Mouse (Mus musculus) stomach, embryonic 15.5 days (tissue): ENCODE measurements at regions not wholly inside any gene's neighbourhood (a gene's known extent, or its start where the extent isn't known, plus 50 kb on each side); places are given as distances from the start of the nearest gene placed in this dataset.
A peak's percentile ranks its signal among the peaks of the same experiment; 100 is the strongest.

Source experiments
- ATAC-seq: fragments of 200-750 bp; cut with Nextera tagmentation; 2 replicates; pipeline ENCODE4 v1.8.0; 2017; ENCODE audit warnings: low read depth, moderate number of reproducible peaks, moderate TSS enrichment; ENCODE audit not compliant: insufficient read depth, low FRiP score
- H3K27ac ChIP-seq: fragments of 300-500 bp; sonication (generic); 2 replicates; pipeline ENCODE4 v1.5.1; 2015; ENCODE audit warnings: mild to moderate bottlenecking, inconsistent platforms
- H3K27me3 ChIP-seq: fragments of 300-500 bp; sonication (generic); replicated peaks from 2 replicates; pipeline ENCODE4 v1.6.1; 2015; ENCODE audit warnings: inconsistent platforms
- H3K36me3 ChIP-seq: fragments of 300-500 bp; sonication (generic); 2 replicates; pipeline ENCODE4 v1.6.1; 2015; ENCODE audit warnings: inconsistent platforms
- H3K4me1 ChIP-seq: fragments of 300-500 bp; sonication (generic); 2 replicates; pipeline ENCODE4 v1.6.1; 2015; ENCODE audit warnings: inconsistent platforms
- H3K4me2 ChIP-seq: fragments of 300-500 bp; sonication (generic); 2 replicates; pipeline ENCODE4 v1.6.1; 2015; ENCODE audit warnings: mild to moderate bottlenecking, inconsistent platforms
- H3K4me3 ChIP-seq: fragments of 300-500 bp; sonication (generic); replicated peaks from 2 replicates; pipeline ENCODE4 v1.5.1; 2015; ENCODE audit warnings: inconsistent platforms
- H3K9ac ChIP-seq: fragments of 300-500 bp; sonication (generic); 2 replicates; pipeline ENCODE4 v1.6.1; 2015; ENCODE audit warnings: inconsistent platforms
- H3K9me3 ChIP-seq: fragments of 300-500 bp; sonication (generic); 2 replicates; pipeline ENCODE4 v1.6.1; 2016; ENCODE audit warnings: inconsistent platforms
- WGBS: fragments of 180-500 bp; shearing (Covaris S2); methylation state at CpG from one replicate; pipeline ENCODE4 v1.1.7; 2015; 5-methylcytosine and 5-hydroxymethylcytosine counted together

DNA sequence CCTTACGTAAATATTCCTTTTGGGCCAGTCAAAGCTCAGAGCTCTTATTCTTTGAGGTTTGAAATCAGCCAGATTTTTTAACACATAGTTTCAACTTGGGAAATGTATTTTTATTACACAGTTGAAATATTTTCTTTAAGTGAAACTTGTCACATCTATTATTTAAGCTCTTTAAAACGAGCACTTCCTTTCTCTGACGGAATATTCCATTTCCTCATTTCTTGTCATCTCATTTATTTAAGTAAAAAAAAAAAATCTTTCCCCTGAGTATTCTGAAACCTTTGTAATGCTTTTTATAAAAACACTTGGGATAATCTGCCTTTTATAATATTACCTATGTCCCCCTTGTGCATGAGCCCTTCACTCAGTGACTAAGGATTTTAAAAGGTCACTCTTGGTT is 81.8 kb upstream of the Pde3a start:
- H3K36me3 ChIP-seq, result no peaks in the 10 kb centered on the region
- H3K4me2 ChIP-seq, result no peak overlapping the region
- 30% methylated on average over 3 of the region's 3 CpGs for WGBS
- no peaks in the 10 kb centered on the region for H3K9me3 ChIP-seq
- H3K4me1 ChIP-seq, result 0 out of 2 replicates have a peak, but pooled peaks cover 4% of the 10 kb centered on the region
- H3K4me3 ChIP-seq, result no peak overlapping the region
- H3K9ac ChIP-seq, result no peak overlapping the region
- no peak overlapping the region for H3K27ac ChIP-seq
- H3K27me3 ChIP-seq, result no peaks in the 10 kb centered on the region
- no peak for ATAC-seq

DNA sequence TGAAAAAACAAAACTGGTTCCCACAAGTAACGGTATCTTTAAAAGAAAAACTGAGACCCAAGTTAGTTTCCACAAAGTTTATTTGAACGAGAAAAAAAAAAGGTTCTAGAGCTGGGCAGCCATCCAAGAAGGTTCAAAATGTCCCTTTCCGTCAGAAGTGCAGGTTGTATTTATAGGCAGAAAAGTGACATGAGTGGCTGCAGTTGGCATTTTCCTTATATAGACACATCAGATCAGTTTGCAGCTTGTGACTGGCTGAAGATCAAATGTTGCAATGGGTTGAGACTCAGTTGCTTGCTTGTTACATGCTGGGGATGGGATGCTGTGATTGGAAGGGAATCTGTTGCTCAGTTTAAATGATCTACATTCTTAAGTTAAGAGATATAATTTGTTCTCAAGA is 80.7 kb upstream of the Pde3a start:
- H3K36me3 ChIP-seq, result no peaks in the 10 kb centered on the region
- H3K9ac ChIP-seq, result no peak overlapping the region
- WGBS, result 22% methylated on average over 3 of the region's 3 CpGs
- H3K4me2 ChIP-seq, result no peak overlapping the region
- H3K4me3 ChIP-seq, result no peak overlapping the region
- ATAC-seq, result no peak
- no peaks in the 10 kb centered on the region for H3K9me3 ChIP-seq
- H3K27me3 ChIP-seq, result no peaks in the 10 kb centered on the region
- H3K27ac ChIP-seq, result 0 out of 2 replicates have a peak overlapping the region, but pooled peaks have one; percentile 51
- 0 out of 2 replicates have a peak, but pooled peaks cover 4% of the 10 kb centered on the region for H3K4me1 ChIP-seq

DNA sequence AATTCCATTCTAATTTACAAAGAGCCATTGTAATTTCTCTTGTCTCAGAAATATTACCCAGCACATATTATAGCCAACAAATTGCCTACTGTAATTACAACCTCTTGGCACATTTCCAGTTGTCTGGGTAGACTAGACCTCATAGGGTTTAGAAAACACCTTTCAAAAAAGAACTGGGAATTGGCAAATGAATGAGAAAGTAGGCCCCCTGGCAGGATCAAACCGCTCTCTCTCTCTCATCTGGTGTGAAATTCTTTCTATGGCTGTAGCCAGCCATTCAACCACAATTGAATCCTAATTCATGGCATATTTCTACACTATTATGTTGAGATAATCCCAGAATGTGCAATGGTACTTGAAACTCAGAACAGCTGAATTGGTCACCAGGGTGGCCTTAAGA is 65.3 kb upstream of the Pde3a start:
- no peak for ATAC-seq
- no peaks in the 10 kb centered on the region for H3K27me3 ChIP-seq
- no peaks in the 10 kb centered on the region for H3K9me3 ChIP-seq
- no peaks in the 10 kb centered on the region for H3K36me3 ChIP-seq
- H3K4me1 ChIP-seq, result no peaks in the 10 kb centered on the region
- no peak overlapping the region for H3K4me2 ChIP-seq
- 88% methylated on average over 1 of the region's 1 CpGs for WGBS
- H3K4me3 ChIP-seq, result no peak overlapping the region
- no peak overlapping the region for H3K27ac ChIP-seq
- H3K9ac ChIP-seq, result no peak overlapping the region

DNA sequence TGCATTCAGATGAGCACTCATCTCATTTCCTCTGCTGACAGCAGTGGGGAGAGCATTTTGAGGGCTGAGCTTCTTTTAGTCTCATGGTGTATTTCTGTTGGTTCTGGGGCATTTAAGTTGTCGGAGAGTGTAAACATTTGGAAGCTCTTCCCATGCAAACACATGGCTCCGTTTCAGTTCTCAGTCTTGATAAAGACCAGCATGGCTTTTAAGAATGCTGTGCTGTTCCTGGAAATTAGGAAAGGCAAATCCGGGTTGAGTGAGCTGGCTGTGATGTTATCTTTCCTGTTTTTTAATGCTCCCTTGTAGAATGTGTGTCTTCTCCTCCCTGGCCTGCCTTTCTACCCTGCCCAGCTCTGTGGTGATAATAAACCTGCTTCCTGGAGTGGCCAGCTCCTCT is 61.0 kb upstream of the Pde3a start:
- 18% methylated on average over 3 of the region's 3 CpGs for WGBS
- Histone ChIP-seq H3K27ac (no peak overlapping the region), H3K4me3 (no peak overlapping the region), H3K27me3 (no peaks in the 10 kb centered on the region), H3K36me3 (no peaks in the 10 kb centered on the region), H3K9me3 (no peaks in the 10 kb centered on the region), H3K4me1 (no peaks in the 10 kb centered on the region), H3K4me2 (no peak overlapping the region), H3K9ac (no peak overlapping the region)
- no peak for ATAC-seq

DNA sequence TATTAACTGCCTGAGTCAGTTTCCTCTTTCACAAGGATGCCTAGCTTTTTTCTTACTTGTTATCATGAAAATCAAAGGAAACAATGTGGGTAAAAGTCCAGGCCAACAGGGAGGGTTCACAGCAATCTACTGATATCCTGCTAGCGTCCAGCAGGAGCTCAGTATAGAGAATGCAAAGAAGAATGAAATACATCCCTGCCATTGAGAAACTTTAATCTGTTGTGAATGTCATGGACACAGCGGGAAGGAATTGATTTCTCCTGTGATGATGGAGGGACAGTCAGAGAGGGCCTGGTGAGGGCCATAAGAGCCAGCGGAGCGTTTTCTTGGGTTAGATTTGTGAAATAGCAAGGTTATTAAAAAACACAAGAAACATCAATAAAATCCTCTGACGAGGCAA is 60.0 kb upstream of the Pde3a start:
- Histone ChIP-seq H3K4me1 (no peaks in the 10 kb centered on the region), H3K36me3 (no peaks in the 10 kb centered on the region), H3K4me2 (no peak overlapping the region), H3K9me3 (no peaks in the 10 kb centered on the region), H3K9ac (no peak overlapping the region), H3K27me3 (no peaks in the 10 kb centered on the region), H3K27ac (no peak overlapping the region), H3K4me3 (no peak overlapping the region)
- no peak for ATAC-seq
- 77% methylated on average over 5 of the region's 5 CpGs for WGBS

DNA sequence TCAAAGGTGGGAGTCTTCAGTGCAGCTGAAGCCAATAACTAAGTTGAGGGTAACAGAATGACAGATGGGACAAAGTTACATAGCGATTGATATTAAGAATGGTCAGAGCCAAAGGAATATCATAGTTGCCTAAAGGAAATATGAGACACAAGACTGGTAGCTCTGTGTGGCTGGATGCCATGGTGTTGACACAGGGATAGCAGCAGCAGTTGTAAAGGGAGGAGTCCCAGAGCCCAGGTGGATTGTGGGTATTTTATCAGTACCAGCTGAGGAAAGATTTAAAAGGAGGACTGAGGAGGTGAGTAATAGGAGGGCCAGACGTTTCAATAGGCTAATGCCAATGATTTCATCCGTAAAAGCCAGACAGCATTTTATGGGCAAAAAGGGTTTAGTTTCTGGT is 59.4 kb upstream of the Pde3a start:
- no peak overlapping the region for H3K27ac ChIP-seq
- no peak overlapping the region for H3K4me3 ChIP-seq
- no peaks in the 10 kb centered on the region for H3K27me3 ChIP-seq
- 86% methylated on average over 3 of the region's 3 CpGs for WGBS
- no peaks in the 10 kb centered on the region for H3K9me3 ChIP-seq
- ATAC-seq, result no peak
- no peaks in the 10 kb centered on the region for H3K36me3 ChIP-seq
- no peak overlapping the region for H3K4me2 ChIP-seq
- no peaks in the 10 kb centered on the region for H3K4me1 ChIP-seq
- H3K9ac ChIP-seq, result no peak overlapping the region

DNA sequence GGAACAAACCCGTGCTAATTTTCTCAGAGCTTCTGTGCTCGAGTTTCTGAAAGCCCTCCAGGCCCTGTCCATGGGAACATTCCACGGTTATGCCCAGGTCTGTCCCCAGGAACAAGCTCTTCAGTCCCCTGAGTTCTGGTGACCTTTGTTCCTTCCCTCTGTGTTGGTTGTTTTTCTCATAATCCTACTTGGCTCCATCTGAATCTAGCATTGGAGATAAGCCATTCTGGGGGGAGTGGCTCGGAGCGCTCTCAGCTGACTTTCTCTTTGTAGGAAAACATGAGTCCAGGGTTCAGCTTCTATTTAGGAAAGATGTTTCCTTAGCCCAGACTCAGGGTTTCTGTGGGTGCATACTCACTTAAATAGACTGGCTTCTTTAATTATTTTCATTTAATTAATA is 58.7 kb upstream of the Pde3a start:
- Histone ChIP-seq H3K9ac (no peak overlapping the region), H3K27ac (no peak overlapping the region), H3K27me3 (no peaks in the 10 kb centered on the region), H3K36me3 (no peaks in the 10 kb centered on the region), H3K9me3 (no peaks in the 10 kb centered on the region), H3K4me1 (no peaks in the 10 kb centered on the region), H3K4me2 (no peak overlapping the region), H3K4me3 (no peak overlapping the region)
- ATAC-seq, result peak; percentile 35; the same call in 1 of the 2 replicates
- 83% methylated on average over 5 of the region's 5 CpGs for WGBS

DNA sequence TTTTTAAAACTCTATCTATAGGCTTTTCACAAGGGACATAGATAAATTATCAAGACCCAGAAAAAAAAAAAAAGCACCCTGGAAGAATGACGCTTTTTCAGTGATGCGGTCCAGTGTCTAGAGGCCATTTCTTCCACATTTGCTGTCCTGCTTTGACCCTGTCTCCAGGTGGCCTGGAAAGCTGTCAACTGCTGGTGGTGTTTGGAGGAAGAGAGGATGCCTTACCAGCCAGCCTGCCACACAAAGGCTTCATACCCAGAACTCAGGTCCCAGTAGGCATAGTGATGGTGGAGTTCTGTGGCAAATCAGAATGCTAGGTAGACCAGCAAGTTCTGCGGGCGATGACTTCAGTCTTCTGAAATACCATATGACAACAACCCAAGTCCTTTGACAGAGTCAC is 51.6 kb upstream of the Pde3a start:
- Histone ChIP-seq H3K4me2 (no peak overlapping the region), H3K4me1 (no peaks in the 10 kb centered on the region), H3K9ac (no peak overlapping the region), H3K36me3 (no peaks in the 10 kb centered on the region), H3K9me3 (no peaks in the 10 kb centered on the region), H3K27ac (no peak overlapping the region), H3K4me3 (no peak overlapping the region), H3K27me3 (no peaks in the 10 kb centered on the region)
- ATAC-seq, result no peak
- WGBS, result 94% methylated on average over 4 of the region's 4 CpGs
